ENCODE assay signal across 22 mouse cellular contexts in the genomic region with DNA sequence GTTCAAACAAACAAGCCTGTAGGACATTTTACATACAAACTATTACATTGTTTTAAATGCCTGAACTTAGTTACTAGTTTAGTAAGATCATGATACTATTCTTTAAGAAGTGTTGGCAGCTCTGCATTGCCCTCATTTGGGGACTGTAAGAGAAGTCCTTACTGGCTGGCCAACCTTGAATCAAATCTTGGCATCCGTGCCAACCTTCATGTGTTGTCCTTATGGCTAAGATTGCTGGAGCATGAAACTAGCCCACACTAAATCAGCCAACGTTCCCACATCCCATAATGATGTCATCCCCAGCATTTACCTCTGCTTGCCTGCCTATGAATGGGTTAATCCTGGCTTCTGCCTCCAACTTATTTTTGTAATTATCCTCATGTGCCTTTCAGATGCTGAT.
A peak's percentile ranks its signal among the peaks of the same experiment; 100 is the strongest.
DNase-seq lines count a peak whose midpoint lies in the region; ATAC-seq and TF ChIP-seq lines count a peak whose summit lies in the region.
"Had no signal": no experiment of that assay in that cellular context is flagged by ENCODE, and none has a peak within 500 bp of the region (broad histone marks: within the 10 kb centered on the region; RNA-seq: fewer than 3 reads in every experiment).

No protein-coding gene starts in this region.

- ATAC-seq in heart, embryonic 11.5 days (replicated peaks; ENCODE audit: insufficient number of reproducible peaks, low FRiP score, low TSS enrichment) = no peak
- ATAC-seq in Patski = peak; percentile 37
- peak; percentile 61 for ATAC-seq in forebrain, embryonic 13.5 days
- ATAC-seq: activated CD4-positive, CD25-positive, alpha-beta regulatory T cell, adult 4 months; liver, embryonic 12.5 days had no signal

- intact Hi-C loops in left cerebral cortex, postnatal 4 days (cut with DNase I) = no loop called here
- intact Hi-C loops in heart, postnatal 10 days (cut with DNase I) = loop anchor here (2.0 kb wide), 1 partner anchor 15 kb away; no protein-coding TSS in a partner anchor

- no peaks in the 10 kb centered on the region for H3K9me3 ChIP-seq in heart, embryonic 11.5 days (replicated peaks; ENCODE audit: control insufficient read depth, low read length)
- H3K9me3 ChIP-seq in forebrain, embryonic 13.5 days (replicated peaks) = 0 out of 2 replicates have a peak, but pooled peaks cover 7% of the 10 kb centered on the region
- H3K9me3 ChIP-seq: heart, embryonic 10.5 days; hindbrain, embryonic 12.5 days; liver, embryonic 12.5 days; neural tube, embryonic 12.5 days had no signal

- H3K27ac ChIP-seq in heart, embryonic 11.5 days (ENCODE audit: low read depth, low read length) = no peak overlapping the region
- peak overlapping the region; percentile 92 for H3K27ac ChIP-seq in forebrain, embryonic 13.5 days
- H3K27ac ChIP-seq: heart, embryonic 10.5 days; hindbrain, embryonic 12.5 days; liver, embryonic 12.5 days; neural tube, embryonic 12.5 days had no signal

- POLR2A ChIA-PET in Patski (lab: Charles Lee) = no interaction called here

- no peaks in the 10 kb centered on the region for H3K36me3 ChIP-seq in heart, embryonic 11.5 days (ENCODE audit: control insufficient read depth, insufficient read depth, low read length)
- no peaks in the 10 kb centered on the region for H3K36me3 ChIP-seq in forebrain, embryonic 13.5 days (ENCODE audit: poor library complexity, severe bottlenecking)
- H3K36me3 ChIP-seq: heart, embryonic 10.5 days; hindbrain, embryonic 12.5 days; liver, embryonic 12.5 days; neural tube, embryonic 12.5 days had no signal

- DNase-seq in heart, adult 11 months = peak; percentile 72
- DNase-seq in left cerebral cortex, postnatal 4 days = peak; percentile 28
- DNase-seq in left cerebral cortex, adult 9 months (ENCODE audit: low spot score in 2 of 2) = no peak
- no peak for DNase-seq in Patski (ENCODE audit: low read depth, low spot score)
- DNase-seq in adrenal gland, postnatal 14 days = no peak
- no peak for DNase-seq in heart, postnatal 10 days
- DNase-seq: adrenal gland, postnatal 25 days; gastrocnemius, postnatal 36 days; heart, postnatal 14 days; kidney, postnatal 36 days; layer of hippocampus, adult 9-11 months; lung, adult 2 months; right cerebral cortex, postnatal 14 days; spleen, adult 18-20 months had no signal

- CTCF ChIA-PET in Patski (lab: Charles Lee) = interaction anchor here (1.9 to 2.3 kb wide), 2 partner anchors 11 to 14 kb away, joined by 4 to 5 read pairs; no protein-coding TSS in a partner anchor

- H3K27me3 ChIP-seq in heart, embryonic 11.5 days (ENCODE audit: control insufficient read depth, insufficient read depth, low read length) = no peaks in the 10 kb centered on the region
- H3K27me3 ChIP-seq in Patski = no peaks in the 10 kb centered on the region
- H3K27me3 ChIP-seq in forebrain, embryonic 13.5 days = no peaks in the 10 kb centered on the region
- H3K27me3 ChIP-seq: hindbrain, embryonic 12.5 days; liver, embryonic 12.5 days; neural tube, embryonic 12.5 days had no signal

- no peak overlapping the region for H3K9ac ChIP-seq in heart, embryonic 11.5 days (ENCODE audit: low read depth, low read length)
- H3K9ac ChIP-seq in forebrain, embryonic 13.5 days = no peak overlapping the region
- H3K9ac ChIP-seq: hindbrain, embryonic 12.5 days; liver, embryonic 12.5 days; neural tube, embryonic 12.5 days had no signal

- 74% methylated on average over 2 of the region's 2 CpGs for WGBS in heart, embryonic 11.5 days (ENCODE audit: insufficient replicate concordance)
- WGBS in forebrain, embryonic 13.5 days = 13% methylated on average over 2 of the region's 2 CpGs

- no peak overlapping the region for H3K4me3 ChIP-seq in heart, embryonic 11.5 days (ENCODE audit: low read depth, low read length)
- no peak overlapping the region for H3K4me3 ChIP-seq in forebrain, embryonic 13.5 days
- H3K4me3 ChIP-seq: heart, embryonic 10.5 days; hindbrain, embryonic 12.5 days; left cerebral cortex, adult 2 months; liver, embryonic 12.5 days; neural tube, embryonic 12.5 days had no signal

- in situ Hi-C loops in Patski (cut with MboI; ENCODE audit: low pct_unique_long_range_greater_than_20kb) = no loop called here

- TF ChIP-seq CTCF in Patski (IDR thresholded peaks at IDR 0.05) = no peak

- no peak overlapping the region for H3K4me2 ChIP-seq in heart, embryonic 11.5 days
- H3K4me2 ChIP-seq in forebrain, embryonic 13.5 days = peak overlapping the region; percentile 57
- H3K4me2 ChIP-seq: liver, embryonic 12.5 days had no signal

- peaks cover 18% of the 10 kb centered on the region for H3K4me1 ChIP-seq in heart, embryonic 11.5 days (ENCODE audit: control insufficient read depth, insufficient read depth, low read length)
- peaks cover 47% of the 10 kb centered on the region for H3K4me1 ChIP-seq in forebrain, embryonic 13.5 days
- H3K4me1 ChIP-seq: liver, embryonic 12.5 days had no signal

Comparison
In these comparisons a context has a peak if more than half of its experiments do, and no peak if none do; other contexts are left out.
1. DNase-seq: peak in heart, adult 11 months (single experiment) and left cerebral cortex, postnatal 4 days (single experiment); none in left cerebral cortex, adult 9 months (0 of 2), Patski (single experiment), adrenal gland, postnatal 14 days (single experiment) and heart, postnatal 10 days (0 of 2).